Mouse (Mus musculus) G1E (cell line): Measurements from ENCODE around the gene Olfr560. TPM values are rescaled to one million over a fixed set of nuclear protein-coding genes. Genes with fewer than 3 reads are reported as not detected.

Source experiments
- ATAC-seq: 2 replicates; pipeline ENCODE4 v1.8.0; 2016; ENCODE audit warnings: mild to moderate bottlenecking; ENCODE audit not compliant: insufficient number of reproducible peaks, poor library complexity, low FRiP score, severe bottlenecking; ENCODE audit errors: extremely low read depth
- DNase-seq: peaks from one replicate; pipeline ENCODE4 v3.0.0; 2012; ENCODE audit warnings: low spot score
- H3K27me3 ChIP-seq: 2 replicates; pipeline ENCODE4 v1.6.1; 2012; ENCODE audit warnings: mild to moderate bottlenecking, low read length, inconsistent platforms; ENCODE audit not compliant: insufficient read depth
- H3K36me3 ChIP-seq: replicated peaks from 2 replicates; pipeline ENCODE3; 2012; ENCODE audit warnings: mild to moderate bottlenecking, inconsistent platforms
- H3K4me1 ChIP-seq: 2 replicates; pipeline ENCODE4 v1.6.1; 2012; ENCODE audit warnings: low read depth, low read length, inconsistent platforms, mixed read lengths; ENCODE audit not compliant: insufficient read depth
- H3K4me3 ChIP-seq: 2 replicates; pipeline ENCODE4 v1.5.1; 2012; ENCODE audit warnings: low read depth, mild to moderate bottlenecking, inconsistent platforms, low read length, moderate library complexity, mixed read lengths
- H3K9me3 ChIP-seq: replicated peaks from 2 replicates; pipeline ENCODE4 v1.6.1; 2012; ENCODE audit warnings: inconsistent platforms
- CTCF ChIP-seq: IDR thresholded peaks from 2 replicates; pipeline ENCODE4 v1.5.1; 2012; ENCODE audit warnings: low read depth, low read length, inconsistent platforms, mixed read lengths
- GATA1 ChIP-seq: IDR thresholded peaks from 2 replicates; pipeline ENCODE4 v1.6.1; 2012; ENCODE audit warnings: borderline replicate concordance, low read length, inconsistent platforms, mixed read lengths
- GATA2 ChIP-seq: IDR thresholded peaks from 2 replicates; pipeline ENCODE4 v1.6.1; 2012; ENCODE audit warnings: low read depth, low read length, inconsistent platforms, borderline replicate concordance
- POLR2AphosphoS5 ChIP-seq: IDR thresholded peaks from 2 replicates; pipeline ENCODE4 v1.6.1; 2012; ENCODE audit warnings: low read depth, low read length, inconsistent platforms; ENCODE audit not compliant: insufficient replicate concordance
- TAL1 ChIP-seq: conservative IDR thresholded peaks from 2 replicates; pipeline ENCODE4 v1.6.1; 2012; ENCODE audit warnings: low read depth, low read length, inconsistent platforms, mixed read lengths
- polyA plus RNA-seq: library from polyadenylated mRNA; stranded (reverse); fragments of >175 nt; gene quantifications from 2 replicates; pipeline ENCODE4 v1.2.3, GENCODE M21; 2012
- total RNA-seq, 2 experiments: library from RNA; stranded (forward) in 1 of 2; stranded (reverse) in 1 of 2; fragments of 200-1000 nt in 1 of 2; fragments of >200 nt in 1 of 2; fragmentation: Nextera tagmentation in 1 of 2; gene quantifications; 2 replicates each; pipeline ENCODE4 v1.2.3; 2014 to 2017

Olfr560 gene
- not detected in 2 replicates for total RNA-seq (2014; fragmentation: Nextera tagmentation)
- total RNA-seq (2017): 0.12 and 0.38 TPM in 2 replicates
- not detected in 2 replicates for polyA plus RNA-seq

- H3K36me3 ChIP-seq: no peaks in the 10 kb centered on the region
- H3K27me3 ChIP-seq: no peaks in the 10 kb centered on the region
- no peaks in the 10 kb centered on the region for H3K4me1 ChIP-seq
- ATAC-seq (no peak), DNase-seq (no peak)
- TF ChIP-seq CTCF (no peak), GATA2 (no peak), GATA1 (no peak), TAL1 (no peak), POLR2AphosphoS5 (no peak)
- no peak within 1 kb of the TSS for H3K4me3 ChIP-seq
- H3K9me3 ChIP-seq: no peaks in the 10 kb centered on the region
Measured at GRCm38 (mm10) chr7:102759266-102759665, at the start of gene Olfr560, which contains the start of gene Olfr78. Gene Olfr560 (minus strand): TSS chr7:102759366. Gene Olfr78 (minus strand): TSS chr7:102759471.

- ATAC-seq (no peak), DNase-seq (no peak)
- no peak for TF ChIP-seq GATA2
- no peak for TF ChIP-seq POLR2AphosphoS5
- no peak for TF ChIP-seq TAL1
- H3K9me3 ChIP-seq: no peaks in the 10 kb centered on the region
- H3K4me1 ChIP-seq: no peaks in the 10 kb centered on the region
- no peak within 1 kb of the TSS for H3K4me3 ChIP-seq
- no peaks in the 10 kb centered on the region for H3K36me3 ChIP-seq
- H3K27me3 ChIP-seq: no peaks in the 10 kb centered on the region
Measured at GRCm38 (mm10) chr7:102803180-102803579, 44.0 kb upstream of the Olfr560 start, which contains the start of gene Olfr564. Gene Olfr564 (plus strand): TSS chr7:102803480.

GRCm38 (mm10) chr7:102770921-102771320, 11.8 kb upstream of the Olfr560 start, which contains the start of gene Olfr561:
Gene Olfr561 (plus strand): TSS chr7:102771221.
- no peaks in the 10 kb centered on the region for H3K27me3 ChIP-seq
- DNase-seq (no peak), ATAC-seq (no peak)
- TF ChIP-seq GATA2 (no peak), TAL1 (no peak), POLR2AphosphoS5 (no peak), GATA1 (no peak), CTCF (no peak)
- H3K4me3 ChIP-seq: no peak within 1 kb of the TSS
- H3K4me1 ChIP-seq: no peaks in the 10 kb centered on the region
- H3K9me3 ChIP-seq: no peaks in the 10 kb centered on the region
- H3K36me3 ChIP-seq: no peaks in the 10 kb centered on the region

GRCm38 (mm10) chr7:102752086-102752485, 7.1 kb downstream of the Olfr560 start:
- no peaks in the 10 kb centered on the region for H3K27me3 ChIP-seq
- ATAC-seq: no peak
- no peak overlapping the region for H3K4me3 ChIP-seq
- no peak for TF ChIP-seq POLR2AphosphoS5
- no peak for TF ChIP-seq TAL1
- TF ChIP-seq CTCF: no peak
- TF ChIP-seq GATA1: no peak
- no peak for TF ChIP-seq GATA2
- no peak for DNase-seq
- H3K9me3 ChIP-seq: no peaks in the 10 kb centered on the region
- H3K4me1 ChIP-seq: no peaks in the 10 kb centered on the region
- no peaks in the 10 kb centered on the region for H3K36me3 ChIP-seq

GRCm38 (mm10) chr7:102737705-102738104, 21.5 kb downstream of the Olfr560 start:
- no peak overlapping the region for H3K4me3 ChIP-seq
- H3K9me3 ChIP-seq: no peaks in the 10 kb centered on the region
- ATAC-seq (no peak), DNase-seq (no peak)
- no peaks in the 10 kb centered on the region for H3K27me3 ChIP-seq
- TF ChIP-seq CTCF (no peak), TAL1 (no peak), GATA2 (no peak), GATA1 (no peak), POLR2AphosphoS5 (no peak)
- no peaks in the 10 kb centered on the region for H3K4me1 ChIP-seq
- H3K36me3 ChIP-seq: no peaks in the 10 kb centered on the region

GRCm38 (mm10) chr7:102733793-102734192, 25.4 kb downstream of the Olfr560 start:
- Histone ChIP-seq H3K4me3 (no peak overlapping the region), H3K36me3 (no peaks in the 10 kb centered on the region), H3K27me3 (no peaks in the 10 kb centered on the region), H3K9me3 (no peaks in the 10 kb centered on the region), H3K4me1 (no peaks in the 10 kb centered on the region)
- ATAC-seq (no peak), DNase-seq (no peak)
- no peak for TF ChIP-seq GATA1

GRCm38 (mm10) chr7:102727391-102727790, 31.8 kb downstream of the Olfr560 start, which contains the start of gene Olfr559:
Gene Olfr559 (minus strand): TSS chr7:102727491.
- TF ChIP-seq GATA2 (no peak), TAL1 (no peak), POLR2AphosphoS5 (no peak), GATA1 (no peak), CTCF (no peak)
- Histone ChIP-seq H3K9me3 (no peaks in the 10 kb centered on the region), H3K27me3 (no peaks in the 10 kb centered on the region), H3K36me3 (no peaks in the 10 kb centered on the region), H3K4me1 (no peaks in the 10 kb centered on the region), H3K4me3 (no peak within 1 kb of the TSS)
- DNase-seq (no peak), ATAC-seq (no peak)
